Mouse (Mus musculus): ENCODE data around the gene Cenpb.
"Not testable (repeated sequence)": the region's sequence is repeated elsewhere in the genome, so short reads cannot be mapped to it uniquely, and the experiment has no call there.

Gene Cenpb

GRCm38 (mm10) chr2:131179990-131180587, at the start of gene Cenpb:
TSS of gene Cenpb (minus strand) at chr2:131180067.
- peak; percentile 87 for DNase-seq (ENCODE audit: low spot score)

- DNase-seq (ENCODE audit: low spot score): no peak
Measured at GRCm38 (mm10) chr2:131227243-131227642, 47.4 kb upstream of the Cenpb start.

- not testable (repeated sequence) for DNase-seq (ENCODE audit: low spot score)
Measured at GRCm38 (mm10) chr2:131226669-131227068, 46.8 kb upstream of the Cenpb start.

- DNase-seq (ENCODE audit: low spot score): no peak
Measured at GRCm38 (mm10) chr2:131225178-131225577, 45.3 kb upstream of the Cenpb start.

- peak; percentile 31 for DNase-seq (ENCODE audit: low spot score)
Measured at GRCm38 (mm10) chr2:131223569-131223968, 43.7 kb upstream of the Cenpb start.

GRCm38 (mm10) chr2:131222562-131222961, 42.7 kb upstream of the Cenpb start:
- DNase-seq (ENCODE audit: low spot score): no peak

- no peak for DNase-seq (ENCODE audit: low spot score)
Measured at GRCm38 (mm10) chr2:131221853-131222515, 42.1 kb upstream of the Cenpb start.

GRCm38 (mm10) chr2:131220030-131220429, 40.2 kb upstream of the Cenpb start:
- no peak for DNase-seq (ENCODE audit: low spot score)

- no peak for DNase-seq (ENCODE audit: low spot score)
Measured at GRCm38 (mm10) chr2:131215941-131216858, 36.3 kb upstream of the Cenpb start.

GRCm38 (mm10) chr2:131213773-131214172, 33.9 kb upstream of the Cenpb start:
- DNase-seq (ENCODE audit: low spot score): no peak

GRCm38 (mm10) chr2:131211026-131211615, 31.3 kb upstream of the Cenpb start:
- DNase-seq (ENCODE audit: low spot score): no peak

GRCm38 (mm10) chr2:131209969-131210792, 30.3 kb upstream of the Cenpb start:
- DNase-seq (ENCODE audit: low spot score): peak; percentile 95

- DNase-seq (ENCODE audit: low spot score): peak; percentile 23
Measured at GRCm38 (mm10) chr2:131209125-131209795, 29.4 kb upstream of the Cenpb start.

GRCm38 (mm10) chr2:131208356-131208755, 28.5 kb upstream of the Cenpb start:
- no peak for DNase-seq (ENCODE audit: low spot score)

GRCm38 (mm10) chr2:131206778-131207177, 26.9 kb upstream of the Cenpb start, which contains the start of gene Ap5s1:
TSS of gene Ap5s1 (plus strand) at chr2:131207078.
- no peak for DNase-seq (ENCODE audit: low spot score)

- DNase-seq (ENCODE audit: low spot score): no peak
Measured at GRCm38 (mm10) chr2:131205521-131206182, 25.8 kb upstream of the Cenpb start.

- DNase-seq (ENCODE audit: low spot score): peak; percentile 87
Measured at GRCm38 (mm10) chr2:131204410-131204981, 24.6 kb upstream of the Cenpb start.

- no peak for DNase-seq (ENCODE audit: low spot score)
Measured at GRCm38 (mm10) chr2:131203816-131204409, 24.0 kb upstream of the Cenpb start.

GRCm38 (mm10) chr2:131201262-131201661, 21.4 kb upstream of the Cenpb start:
- no peak for DNase-seq (ENCODE audit: low spot score)

Data from ovary, postnatal 36 days (tissue).